Mouse (Mus musculus) bone marrow macrophage, adult 2 months (primary cell): ENCODE measurements around the gene Prelid3b.

Experiments
- CTCF ChIP-seq: IDR thresholded peaks from 2 replicates; pipeline ENCODE4 v1.5.1; 2012; ENCODE audit warnings: low read depth, mild to moderate bottlenecking, low read length, moderate library complexity
- POLR2A ChIP-seq: IDR thresholded peaks from 2 replicates; pipeline ENCODE4 v1.6.1; 2012; ENCODE audit warnings: mild to moderate bottlenecking, low read depth, low read length, borderline replicate concordance

DNA sequence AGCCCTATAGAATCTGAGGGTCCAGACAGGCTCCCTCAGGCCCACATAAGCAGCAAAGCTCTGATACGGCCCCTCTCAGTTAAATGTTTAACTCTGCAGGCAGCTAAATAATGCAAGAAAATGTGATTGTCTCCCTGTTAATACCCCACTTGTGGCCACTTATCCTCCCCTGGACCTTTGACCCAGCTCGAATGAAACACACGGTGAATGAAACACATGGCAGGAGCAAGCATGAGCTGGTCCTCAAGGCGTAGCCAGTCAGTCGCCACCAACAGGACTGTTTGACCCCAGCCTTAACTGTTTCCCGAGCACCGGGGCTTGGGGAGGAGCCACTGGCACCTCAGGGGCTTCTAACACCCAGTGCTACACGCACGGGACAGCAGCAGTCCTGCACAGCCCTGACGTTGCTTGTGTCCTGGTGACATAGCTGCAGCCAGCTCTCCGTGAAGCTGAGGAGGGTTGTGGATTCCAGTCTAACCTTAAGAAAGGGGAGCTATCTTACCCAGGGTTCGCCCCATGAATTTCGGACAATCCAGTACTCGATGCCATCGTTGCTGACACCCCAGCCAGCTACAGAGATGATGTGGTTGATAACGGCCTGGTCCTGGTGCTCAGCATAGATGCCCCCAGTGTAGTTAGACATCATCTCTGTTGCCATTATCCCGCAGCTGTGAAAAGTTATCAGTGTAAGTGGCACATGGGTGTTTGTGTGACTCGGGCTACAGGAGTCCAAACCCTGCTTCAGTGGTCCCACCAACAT, 44.6 kb downstream of the Prelid3b start:
- no peak for TF ChIP-seq CTCF
- TF ChIP-seq POLR2A: no peak
